Mouse (Mus musculus): ENCODE data around the gene Cd7.
A peak's percentile ranks its signal among the peaks of the same experiment; 100 is the strongest.
"Not testable (repeated sequence)": the region's sequence is repeated elsewhere in the genome, so short reads cannot be mapped to it uniquely, and the experiment has no call there.

The Cd7 gene

GRCm38 (mm10) chr11:121047826-121048399 is 8.7 kb upstream of the Cd7 start:
- no peak for DNase-seq (ENCODE audit: low spot score)

DNA sequence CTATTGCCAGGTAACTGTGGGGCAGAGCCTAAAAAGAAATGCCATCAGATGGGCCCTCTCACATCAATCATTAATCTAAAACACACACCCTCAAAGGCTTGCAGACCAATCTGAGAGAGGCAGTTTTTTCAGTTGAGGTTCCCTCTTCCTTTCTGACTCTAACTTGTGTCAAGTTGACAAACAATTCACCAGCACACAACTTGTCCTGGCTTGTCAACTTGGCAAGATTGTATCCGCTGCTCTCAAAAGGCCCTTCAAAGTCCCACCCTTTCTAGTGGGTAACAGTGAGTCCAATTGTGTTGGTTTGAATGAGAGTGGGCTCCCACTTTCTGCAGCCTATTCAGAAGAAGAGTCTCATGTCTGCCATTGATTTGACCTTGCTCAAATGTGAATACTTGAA is 6.1 kb upstream of the Cd7 start:
- DNase-seq (ENCODE audit: low spot score) = no peak

- not testable (repeated sequence) for DNase-seq (ENCODE audit: low spot score)
Observed at GRCm38 (mm10) chr11:121043025-121043424, 3.8 kb upstream of the Cd7 start.

DNA sequence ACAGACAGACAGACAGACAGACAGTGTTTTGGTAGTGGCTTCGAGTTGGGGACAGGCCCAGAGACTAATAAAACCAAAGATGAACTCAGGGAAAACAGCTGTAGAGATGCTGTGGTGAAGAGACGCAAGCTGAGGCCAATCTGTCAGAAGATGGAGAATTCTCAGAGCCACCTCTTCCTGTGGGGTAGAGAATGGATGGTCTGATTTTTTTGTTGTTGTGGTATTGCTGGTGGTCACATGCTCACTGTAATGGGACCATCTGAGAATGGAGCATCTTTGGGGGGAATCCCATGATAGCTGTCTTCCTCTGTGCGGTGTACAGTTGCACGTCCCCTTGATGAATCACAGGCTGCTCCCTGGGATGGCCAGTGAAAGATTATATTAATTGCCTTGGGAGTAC is 3.3 kb upstream of the Cd7 start:
- no peak for DNase-seq (ENCODE audit: low spot score)

- no peak for DNase-seq (ENCODE audit: low spot score)
Observed at GRCm38 (mm10) chr11:121041636-121042035, 2.4 kb upstream of the Cd7 start.

DNA sequence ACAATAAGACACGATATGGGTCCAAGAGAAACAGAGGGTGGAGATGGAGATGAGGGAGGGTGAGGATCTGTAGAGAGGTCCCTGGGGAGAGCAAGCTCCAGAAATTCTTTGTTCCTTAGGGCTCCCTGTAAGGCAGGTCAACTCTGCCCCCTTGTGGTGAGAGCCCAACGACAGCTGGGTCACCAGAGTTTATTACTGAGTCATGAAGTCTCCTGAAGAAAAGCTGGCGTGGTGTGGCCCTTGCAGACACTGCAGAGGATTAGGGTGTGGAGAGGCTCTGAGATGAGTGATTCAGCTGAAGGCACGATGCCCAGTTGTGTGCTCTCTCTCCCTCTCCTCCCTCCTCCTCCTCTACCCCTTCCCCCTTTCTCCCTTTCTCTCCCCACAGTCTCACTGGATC is 2.0 kb upstream of the Cd7 start:
- peak; percentile 75 for DNase-seq (ENCODE audit: low spot score)

- no peak for DNase-seq (ENCODE audit: low spot score)
Observed at GRCm38 (mm10) chr11:121038366-121039240, 615 bp downstream of the Cd7 start.

GRCm38 (mm10) chr11:121033118-121033517 is 6.1 kb downstream of the Cd7 start:
- no peak for DNase-seq (ENCODE audit: low spot score)

GRCm38 (mm10) chr11:121027259-121027658 is 12.0 kb downstream of the Cd7 start:
- DNase-seq (ENCODE audit: low spot score) = no peak

- DNase-seq (ENCODE audit: low spot score) = no peak
Observed at GRCm38 (mm10) chr11:121024163-121024562, 15.1 kb downstream of the Cd7 start.

GRCm38 (mm10) chr11:121019501-121019900 is 19.7 kb downstream of the Cd7 start:
- no peak for DNase-seq (ENCODE audit: low spot score)

DNA sequence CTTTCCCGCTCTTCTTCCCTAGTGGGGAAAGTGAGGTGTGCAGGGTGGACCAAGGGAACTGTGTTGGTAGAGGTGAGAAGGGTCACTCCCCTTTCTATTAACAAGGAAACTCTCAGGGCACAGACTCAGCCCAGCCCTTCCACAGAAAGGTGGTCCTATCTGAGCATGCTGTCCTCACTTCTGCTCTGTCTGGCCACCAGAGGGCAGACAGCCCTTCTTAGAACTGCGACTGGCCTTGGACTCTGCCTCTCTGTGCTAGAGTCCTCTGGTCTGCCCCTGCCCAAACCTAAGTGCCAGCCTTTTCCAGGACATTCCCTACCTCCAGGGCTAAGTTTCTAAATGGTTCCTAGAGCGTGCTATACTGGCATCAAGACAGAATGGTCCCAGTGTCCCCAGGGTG is 21.5 kb downstream of the Cd7 start:
- peak; percentile 54 for DNase-seq (ENCODE audit: low spot score)

DNA sequence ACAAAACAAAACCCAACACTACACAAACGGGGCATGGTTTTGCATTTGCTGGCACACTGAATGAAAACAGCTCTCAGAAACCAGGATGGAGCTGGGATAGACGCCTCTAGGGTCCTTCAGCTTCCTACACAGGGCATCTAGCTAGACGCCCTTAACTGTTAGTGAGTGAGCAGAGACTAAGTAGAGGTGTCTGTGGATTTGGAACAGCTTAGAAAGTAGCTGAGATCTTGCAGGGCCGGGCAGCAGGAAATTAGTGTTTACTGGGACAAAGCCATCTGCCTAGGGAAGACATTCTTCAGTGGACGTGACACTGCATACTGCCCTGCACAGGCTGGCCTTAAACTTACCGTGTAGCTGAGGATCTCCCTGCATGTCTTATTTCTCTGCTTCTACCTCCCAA is 23.7 kb downstream of the Cd7 start:
- DNase-seq (ENCODE audit: low spot score) = no peak

- no peak for DNase-seq (ENCODE audit: low spot score)
Observed at GRCm38 (mm10) chr11:121014896-121015300, 24.3 kb downstream of the Cd7 start.

GRCm38 (mm10) chr11:121013656-121014055 is 25.6 kb downstream of the Cd7 start:
- no peak for DNase-seq (ENCODE audit: low spot score)

GRCm38 (mm10) chr11:121010044-121010755 is 29.0 kb downstream of the Cd7 start:
- no peak for DNase-seq (ENCODE audit: low spot score)

DNA sequence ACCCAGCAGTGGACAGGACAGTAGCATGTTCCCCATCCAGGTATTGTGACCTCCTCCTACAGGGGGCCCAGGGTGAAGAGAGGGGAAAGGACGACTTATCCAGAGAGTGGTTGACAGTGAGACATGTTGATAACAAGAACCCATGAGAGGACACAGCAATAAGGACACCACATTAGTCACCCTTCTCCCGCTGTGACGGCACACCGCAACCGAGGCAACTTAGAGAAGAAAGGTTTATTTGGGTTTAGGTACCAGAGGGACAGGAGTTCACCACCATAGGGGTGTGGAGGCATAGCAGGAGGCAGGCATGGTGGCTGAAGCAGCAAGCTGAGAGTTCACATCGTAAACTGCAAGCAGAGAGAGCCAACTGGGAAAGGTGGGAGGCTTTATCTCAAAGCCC is 33.0 kb downstream of the Cd7 start:
- no peak for DNase-seq (ENCODE audit: low spot score)

DNA sequence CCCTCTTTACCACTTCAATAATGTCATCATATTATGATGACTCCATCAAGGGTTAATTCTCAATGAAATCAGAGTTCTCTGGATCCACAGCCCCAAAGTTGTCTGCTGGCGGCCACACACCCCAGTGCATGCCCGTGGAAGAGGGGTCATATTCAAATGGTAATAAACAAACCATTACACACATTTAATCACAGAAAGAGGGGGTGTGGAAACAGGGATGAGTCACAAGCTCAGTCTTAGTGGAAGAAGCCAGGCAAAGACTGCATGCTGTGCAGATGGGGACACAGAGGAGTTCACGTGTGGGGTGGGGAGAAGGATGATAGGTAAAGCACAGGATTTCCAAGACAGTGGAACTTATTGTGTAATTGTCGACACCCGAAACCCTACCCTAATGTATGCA is 34.9 kb downstream of the Cd7 start:
- no peak for DNase-seq (ENCODE audit: low spot score)

DNA sequence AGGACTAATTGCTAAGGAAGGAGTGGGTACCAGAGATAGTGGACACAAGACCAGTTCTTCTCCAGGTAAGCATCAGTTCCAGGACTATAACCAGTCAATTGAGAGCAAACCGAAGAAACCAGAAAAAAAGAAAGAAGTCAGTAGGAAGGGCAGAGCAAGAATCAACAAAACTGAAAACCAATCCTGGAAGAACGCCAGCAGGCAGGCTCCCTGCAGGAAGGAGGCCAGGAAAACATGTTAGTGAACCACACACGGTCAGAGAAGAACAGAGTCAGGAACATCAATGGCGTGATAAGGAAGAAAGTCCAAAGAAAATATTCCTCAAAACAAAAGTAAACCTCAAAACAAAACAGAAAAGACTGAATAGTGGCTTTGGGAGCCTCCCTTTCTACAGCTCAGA is 37.3 kb downstream of the Cd7 start:
- DNase-seq (ENCODE audit: low spot score) = no peak

DNA sequence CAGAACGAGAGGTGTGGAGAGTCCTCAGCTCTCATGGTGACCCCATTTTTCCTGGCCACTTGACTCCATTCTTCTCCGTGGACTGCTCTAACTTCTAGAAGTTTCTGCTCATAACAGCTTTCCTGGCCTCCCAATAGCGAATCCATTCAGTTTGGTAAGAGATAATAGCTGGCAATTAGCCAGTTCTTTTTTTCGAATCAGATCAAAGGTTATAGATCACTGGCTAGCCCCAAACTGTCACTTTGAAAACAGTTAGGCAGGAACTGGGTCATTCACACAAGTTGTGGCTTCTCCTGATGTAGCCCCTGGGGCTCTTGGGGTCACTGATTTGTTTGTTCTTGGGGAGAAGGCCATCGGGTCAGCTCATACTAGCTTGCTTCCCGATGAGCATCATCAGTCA is 44.5 kb downstream of the Cd7 start:
- no peak for DNase-seq (ENCODE audit: low spot score)

DNA sequence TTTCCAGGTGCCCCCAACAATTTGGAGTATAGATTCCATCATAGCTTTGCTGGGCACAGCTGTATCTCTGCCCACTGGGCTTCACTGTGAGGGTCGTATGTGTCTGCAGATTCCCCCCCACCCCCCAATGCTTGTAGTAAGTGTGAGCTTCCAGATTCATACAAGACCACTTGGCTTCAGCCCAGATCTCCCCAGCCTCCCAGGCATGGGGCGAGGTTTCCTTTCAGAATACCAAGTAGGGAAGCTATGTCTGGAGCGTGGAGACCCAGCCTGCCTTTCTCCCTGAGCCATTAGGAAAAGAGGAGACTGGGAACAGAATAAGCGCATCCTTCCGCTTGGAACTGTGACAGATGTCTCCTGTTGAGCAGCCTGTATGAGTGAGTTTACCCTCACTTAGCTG is 45.6 kb downstream of the Cd7 start:
- no peak for DNase-seq (ENCODE audit: low spot score)

GRCm38 (mm10) chr11:120993080-120993479 is 46.1 kb downstream of the Cd7 start:
- DNase-seq (ENCODE audit: low spot score) = no peak

DNA sequence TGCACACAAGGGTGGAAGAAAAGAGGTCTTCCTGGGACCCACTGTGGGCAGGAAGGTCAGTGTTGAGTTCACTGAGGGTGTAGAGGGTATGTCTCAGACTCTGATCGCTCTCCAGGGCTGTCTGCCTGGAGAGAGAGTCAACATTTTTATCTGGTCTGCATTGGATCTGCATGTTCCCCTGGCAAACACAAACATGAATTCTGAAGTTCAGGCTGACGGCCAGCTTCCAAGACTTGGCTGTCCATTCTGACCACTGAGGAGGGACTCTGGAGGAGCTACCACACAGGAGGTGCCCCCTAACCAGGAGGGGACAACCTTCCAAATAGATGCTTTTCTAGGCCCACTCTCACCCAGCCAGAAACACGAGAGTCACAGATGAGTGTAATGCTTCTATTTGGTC is 47.4 kb downstream of the Cd7 start:
- DNase-seq (ENCODE audit: low spot score) = no peak
